Mouse (Mus musculus) granulocyte monocyte progenitor cell, adult 5-6 weeks (primary cell): Measurements from ENCODE around the gene Arhgef9. TPM values are rescaled to one million over a fixed set of nuclear protein-coding genes. Genes with fewer than 3 reads are reported as not detected.

ENCODE experiments used
- ATAC-seq: replicated peaks from 2 replicates; pipeline ENCODE4 v1.8.0; 2016; ENCODE audit warnings: mild to moderate bottlenecking, moderate TSS enrichment, inconsistent platforms; ENCODE audit not compliant: poor library complexity, severe bottlenecking
- total RNA-seq, 2 experiments: library from RNA; stranded (forward) in 1 of 2; stranded (reverse) in 1 of 2; fragments of 200-712, 200-1000 nt in 1 of 2; fragments of >200 nt in 1 of 2; fragmentation: Nextera tagmentation in 1 of 2; gene quantifications; 2 replicates each; pipeline ENCODE4 v1.2.3; 2014 to 2017

The Arhgef9 gene
- 0.13 and 5.2 TPM in 2 replicates for total RNA-seq (2014; fragmentation: Nextera tagmentation)
- total RNA-seq (2017): 1.2 and 2.8 TPM in 2 replicates

GRCm38 (mm10) chrX:95196104-95196919 lies at the start of gene Arhgef9:
TSS of gene Arhgef9 (minus strand) at chrX:95196856.
- peak; percentile 79 for ATAC-seq

DNA sequence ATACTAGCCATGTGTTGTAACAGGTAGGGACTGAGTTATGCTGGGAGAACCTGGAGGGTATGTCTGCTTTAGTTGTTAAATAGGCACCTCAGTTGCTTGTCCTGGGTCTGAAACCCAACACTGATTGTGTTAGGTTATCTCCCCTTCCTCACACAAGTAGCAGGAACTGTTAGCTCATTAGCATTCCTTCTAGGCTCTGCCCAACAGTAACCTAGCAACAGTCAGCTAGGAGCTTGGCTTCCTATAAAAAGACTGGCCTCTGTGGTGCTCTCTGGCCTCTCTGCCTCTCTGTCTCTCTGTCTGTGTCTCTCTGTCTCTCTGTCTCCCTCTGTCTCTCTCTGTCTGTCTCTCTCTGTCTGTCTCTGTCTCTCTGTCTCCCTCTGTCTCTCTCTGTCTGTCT lies 42.2 kb upstream of the Arhgef9 start:
- ATAC-seq: no peak

- ATAC-seq: peak; percentile 52
Measured at GRCm38 (mm10) chrX:95195363-95196103, 1.1 kb downstream of the Arhgef9 start.

DNA sequence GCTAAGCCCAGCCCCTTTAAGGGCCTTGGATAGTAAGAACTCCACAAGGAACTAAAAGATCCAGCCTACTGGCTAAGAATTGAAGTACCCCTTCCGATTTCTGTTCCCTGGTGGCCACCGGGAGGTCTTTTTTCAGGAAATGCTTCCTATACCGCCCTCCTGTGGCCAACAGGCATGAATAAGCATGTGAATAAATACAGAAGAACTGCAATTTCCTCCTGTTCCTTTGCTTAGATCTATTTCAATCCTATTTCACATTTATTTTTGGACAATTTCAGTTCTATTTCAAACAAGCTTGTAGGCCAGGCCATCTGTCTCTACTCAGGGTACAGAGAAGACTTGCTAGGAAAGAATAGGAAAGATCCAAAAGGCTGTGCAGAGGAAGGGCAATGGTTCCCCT lies 20.7 kb downstream of the Arhgef9 start:
- ATAC-seq: peak; percentile 94

- ATAC-seq: peak; percentile 100
Measured at GRCm38 (mm10) chrX:95166317-95166716, 30.3 kb downstream of the Arhgef9 start.

GRCm38 (mm10) chrX:95165671-95166127 lies 31.0 kb downstream of the Arhgef9 start:
- ATAC-seq: peak; percentile 49

DNA sequence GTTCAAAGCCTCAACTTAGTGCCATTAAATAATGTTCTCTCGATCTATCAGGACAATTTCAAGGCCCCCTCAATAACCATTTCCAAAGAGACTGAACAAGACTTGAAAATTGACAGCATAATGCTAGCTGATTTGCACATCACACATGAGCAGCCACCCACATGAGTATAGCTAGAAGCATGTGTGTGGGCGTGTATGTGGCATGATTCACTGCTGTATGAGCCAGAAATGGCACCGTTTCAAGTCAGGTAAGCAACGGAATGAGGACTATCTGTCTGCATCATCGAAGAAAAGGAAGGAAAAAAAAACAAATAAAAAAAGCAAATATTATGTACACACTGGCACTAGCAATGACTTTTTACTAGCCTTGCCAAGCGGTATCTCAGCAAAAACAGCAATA lies 32.5 kb downstream of the Arhgef9 start:
- ATAC-seq: no peak

GRCm38 (mm10) chrX:95163452-95163851 lies 33.2 kb downstream of the Arhgef9 start:
- no peak for ATAC-seq

DNA sequence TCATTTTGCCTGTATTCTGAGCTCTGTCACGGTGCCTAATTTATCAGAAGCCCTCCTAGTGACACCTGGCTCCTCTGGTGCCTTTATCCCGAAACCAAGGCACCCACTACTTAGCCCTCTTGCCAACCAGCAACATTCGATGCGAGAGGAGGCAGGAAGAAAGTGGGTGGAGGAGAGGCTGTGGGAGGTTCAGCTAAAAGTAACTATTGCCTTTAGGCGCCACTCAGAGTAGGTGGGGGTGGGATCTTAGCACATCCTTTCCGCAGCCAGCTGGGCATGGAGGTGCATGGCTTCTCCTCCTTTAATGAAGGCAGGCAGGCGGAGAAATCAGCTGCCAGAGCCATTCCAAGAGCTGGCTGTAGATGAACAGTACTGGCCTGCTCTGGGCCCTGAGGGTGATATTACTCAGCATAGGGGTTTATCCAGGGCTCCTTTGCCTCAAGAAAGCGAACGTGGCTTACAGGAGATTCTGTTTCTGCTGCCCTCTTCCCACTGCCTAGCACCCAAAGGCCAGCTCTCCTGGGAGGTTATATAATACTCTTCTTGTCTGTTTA lies 39.7 kb downstream of the Arhgef9 start:
- ATAC-seq: no peak

DNA sequence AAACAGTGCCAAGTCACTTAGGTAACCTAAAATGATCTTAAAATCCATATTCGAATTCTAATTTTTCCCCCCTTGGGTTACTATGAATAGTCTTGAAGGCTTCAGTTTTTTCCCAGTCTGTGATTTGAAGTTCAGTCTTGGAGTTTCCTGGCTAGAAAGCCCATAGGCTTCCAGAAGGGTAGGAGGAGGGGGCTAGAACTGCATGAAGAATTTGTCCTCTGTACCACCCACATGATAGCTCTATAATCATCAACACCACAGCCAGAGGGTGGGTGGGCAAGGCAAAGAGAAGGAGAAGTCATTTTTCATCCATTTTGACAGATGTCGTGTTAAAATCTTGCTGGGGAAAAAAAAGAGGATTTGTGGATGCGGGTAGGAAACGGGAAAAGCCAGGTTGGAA lies 58.0 kb downstream of the Arhgef9 start:
- no peak for ATAC-seq

DNA sequence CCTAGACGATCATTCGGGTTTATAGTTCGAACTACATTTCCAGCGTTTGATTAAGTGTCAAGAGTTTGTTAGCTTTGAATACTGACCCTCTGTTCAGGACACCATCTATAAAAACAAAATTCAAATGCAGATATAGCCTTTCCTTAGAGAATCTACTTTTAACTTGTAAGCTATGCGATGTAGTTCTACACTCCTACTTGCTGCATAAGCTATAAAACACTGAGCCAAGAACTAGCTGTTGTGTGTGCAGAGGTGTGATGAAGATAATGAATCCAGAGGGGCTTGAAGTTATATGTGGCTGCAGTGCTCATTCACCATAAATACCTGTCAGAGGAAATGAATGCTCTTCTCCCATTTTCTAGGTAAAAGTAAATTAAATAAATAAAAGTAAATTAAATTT lies 63.2 kb downstream of the Arhgef9 start:
- ATAC-seq: no peak

- no peak for ATAC-seq
Measured at GRCm38 (mm10) chrX:95132996-95133395, 63.7 kb downstream of the Arhgef9 start.

- no peak for ATAC-seq
Measured at GRCm38 (mm10) chrX:95131783-95132182, 64.9 kb downstream of the Arhgef9 start.

- no peak for ATAC-seq
Measured at GRCm38 (mm10) chrX:95123462-95123861, 73.2 kb downstream of the Arhgef9 start.

GRCm38 (mm10) chrX:95104361-95104760 lies 92.3 kb downstream of the Arhgef9 start:
- no peak for ATAC-seq

- no peak for ATAC-seq
Measured at GRCm38 (mm10) chrX:95087674-95088073, 109.0 kb downstream of the Arhgef9 start.

- ATAC-seq: peak; percentile 93
Measured at GRCm38 (mm10) chrX:95077013-95077699, 119.5 kb downstream of the Arhgef9 start.

- no peak for ATAC-seq
Measured at GRCm38 (mm10) chrX:95027907-95028306, 168.7 kb downstream of the Arhgef9 start.

DNA sequence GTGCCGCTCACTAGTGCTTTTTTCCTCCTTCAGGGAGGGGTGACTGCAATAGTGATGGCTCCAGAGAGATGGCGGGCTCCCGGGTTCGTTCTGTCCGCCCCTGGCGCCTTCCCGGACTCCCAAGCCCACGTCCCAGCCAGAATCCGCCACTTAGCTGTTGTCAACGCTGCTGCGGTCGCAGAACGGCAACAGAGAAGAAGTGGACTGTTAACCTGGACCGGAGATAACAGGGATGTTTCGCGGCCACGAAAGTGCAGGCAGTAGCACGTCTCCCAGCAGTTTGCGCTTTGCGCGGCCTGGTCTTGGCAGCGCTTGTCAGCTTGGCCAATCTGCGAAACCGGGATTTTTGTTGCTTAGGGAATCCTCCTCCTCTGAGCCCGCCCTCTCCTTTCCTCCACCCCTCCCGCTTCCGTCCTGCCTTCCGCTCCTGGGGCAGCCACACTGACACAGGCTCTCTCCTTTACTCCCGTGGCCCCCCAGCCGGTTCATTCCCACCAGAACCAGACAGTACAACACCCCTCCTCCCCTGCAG lies 170.2 kb downstream of the Arhgef9 start, which contains the start of gene Spin4:
Gene Spin4 (minus strand): TSS at position 322 of the 532 bp plus-strand sequence.
- peak; percentile 93 for ATAC-seq

- ATAC-seq: peak; percentile 43
Measured at GRCm38 (mm10) chrX:95025779-95026360, 170.8 kb downstream of the Arhgef9 start.
